Mouse (Mus musculus) heart, postnatal 0 days (tissue): ENCODE results near the gene Esr1.

ENCODE experiments used
- CTCF ChIP-seq: IDR thresholded peaks from 2 replicates; pipeline ENCODE4 v1.5.1; 2016; ENCODE audit warnings: antibody characterized with exemption, control low read depth, low read depth
- EP300 ChIP-seq: IDR thresholded peaks from 2 replicates; pipeline ENCODE4 v1.6.1; 2016; ENCODE audit warnings: antibody characterized with exemption, low read depth

GRCm38 (mm10) chr10:4646851-4647250, 35.5 kb downstream of the Esr1 start:
- TF ChIP-seq CTCF (no peak), EP300 (no peak)
